Mouse (Mus musculus): ENCODE results near the gene Slc9a1.

Gene Slc9a1

GRCm38 (mm10) chr4:133404256-133404655 lies 34.8 kb downstream of the Slc9a1 start:
- no peak for DNase-seq

- DNase-seq, result no peak
Observed at GRCm38 (mm10) chr4:133406313-133407056, 37.0 kb downstream of the Slc9a1 start.

- no peak for DNase-seq
Observed at GRCm38 (mm10) chr4:133407114-133407787, 37.7 kb downstream of the Slc9a1 start.

- DNase-seq, result no peak
Observed at GRCm38 (mm10) chr4:133408006-133408405, 38.5 kb downstream of the Slc9a1 start.

- DNase-seq, result no peak
Observed at GRCm38 (mm10) chr4:133410994-133411393, 41.5 kb downstream of the Slc9a1 start.

- DNase-seq, result no peak
Observed at GRCm38 (mm10) chr4:133412096-133412495, 42.6 kb downstream of the Slc9a1 start.

DNA sequence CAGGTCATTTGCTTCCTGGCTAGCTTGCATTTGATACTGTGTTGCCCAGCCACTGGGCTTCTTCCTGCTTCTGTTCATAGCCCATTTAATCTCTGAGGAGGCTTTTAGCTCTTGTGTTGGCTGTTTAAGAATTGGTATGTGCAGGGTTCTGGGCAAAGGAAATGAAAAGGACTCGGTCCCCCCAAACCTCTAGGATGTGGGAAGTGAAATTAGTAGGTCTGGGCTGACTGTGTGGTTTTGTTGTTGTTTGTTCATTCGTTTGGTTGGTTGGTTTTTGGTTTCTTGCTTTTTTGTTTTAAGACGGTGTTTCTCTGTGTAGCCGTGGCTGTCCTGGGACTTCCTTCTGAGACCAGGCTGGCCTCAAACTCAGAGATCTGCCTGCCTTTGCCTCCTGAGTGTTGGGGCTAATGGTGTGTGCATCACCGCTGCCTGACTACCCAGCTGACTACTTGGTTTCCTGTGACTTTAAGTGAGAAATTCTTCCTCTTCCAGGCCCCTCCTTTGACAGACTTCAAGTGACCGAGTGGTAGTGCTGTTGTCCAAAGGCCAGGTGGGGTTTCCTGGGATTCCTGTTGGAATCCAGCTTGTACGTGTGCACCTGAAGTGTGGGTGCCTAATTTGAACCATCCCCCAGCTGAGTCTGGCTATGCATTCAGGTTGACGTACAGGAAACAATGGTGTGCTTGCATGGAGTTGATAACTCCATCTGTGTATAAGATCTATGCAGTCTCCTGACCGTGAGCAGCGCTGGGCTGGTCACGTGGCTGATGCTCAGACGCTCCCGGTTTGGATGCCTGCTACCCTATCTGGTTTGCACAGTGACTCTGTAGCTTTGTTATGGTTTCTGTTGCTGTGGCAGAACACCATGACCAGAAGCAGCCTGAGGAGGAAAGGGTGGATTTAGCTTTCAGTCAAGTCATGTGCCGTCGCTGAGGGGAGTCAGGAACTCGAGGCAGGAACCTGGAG lies 43.4 kb downstream of the Slc9a1 start:
- DNase-seq, result no peak

DNA sequence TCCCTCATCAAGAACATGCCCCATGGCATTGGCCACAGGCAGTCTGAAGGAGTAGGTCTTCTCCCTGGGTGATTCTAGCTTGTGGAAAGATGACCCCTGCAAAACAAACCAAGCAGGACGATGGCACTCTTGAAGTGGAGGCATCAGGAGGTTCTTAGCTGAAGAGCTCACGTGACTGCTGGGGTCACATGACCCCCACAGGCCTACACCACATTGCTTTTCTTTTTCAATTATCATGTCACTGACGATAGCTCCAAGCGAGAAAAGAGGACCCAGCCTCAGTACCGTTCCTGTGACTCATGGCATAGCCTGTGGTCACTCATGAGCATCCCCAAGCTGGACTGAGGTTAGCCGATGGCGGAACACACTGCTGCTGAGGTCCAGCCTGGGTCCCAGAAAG lies 44.1 kb downstream of the Slc9a1 start:
- DNase-seq, result no peak

DNA sequence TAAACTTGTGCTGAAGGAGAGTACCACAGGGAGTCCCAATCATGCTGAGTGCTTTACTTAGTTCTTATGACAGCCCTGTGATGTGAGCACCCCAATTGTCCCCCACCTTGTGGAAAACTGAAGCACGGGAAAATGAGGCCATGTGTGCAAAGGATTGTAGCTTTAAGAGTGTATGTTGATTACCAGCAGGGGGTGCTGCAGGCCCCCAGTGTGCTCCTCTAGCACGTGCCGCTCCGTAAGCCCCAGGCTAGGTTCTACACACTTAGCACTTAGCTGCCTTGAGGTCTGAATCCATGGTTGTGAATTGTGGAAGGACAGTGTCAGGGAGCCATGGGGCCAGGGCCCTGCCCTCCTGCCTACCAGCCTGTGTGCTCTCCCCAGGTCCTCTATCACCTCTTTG lies 45.4 kb downstream of the Slc9a1 start:
- no peak for DNase-seq

DNA sequence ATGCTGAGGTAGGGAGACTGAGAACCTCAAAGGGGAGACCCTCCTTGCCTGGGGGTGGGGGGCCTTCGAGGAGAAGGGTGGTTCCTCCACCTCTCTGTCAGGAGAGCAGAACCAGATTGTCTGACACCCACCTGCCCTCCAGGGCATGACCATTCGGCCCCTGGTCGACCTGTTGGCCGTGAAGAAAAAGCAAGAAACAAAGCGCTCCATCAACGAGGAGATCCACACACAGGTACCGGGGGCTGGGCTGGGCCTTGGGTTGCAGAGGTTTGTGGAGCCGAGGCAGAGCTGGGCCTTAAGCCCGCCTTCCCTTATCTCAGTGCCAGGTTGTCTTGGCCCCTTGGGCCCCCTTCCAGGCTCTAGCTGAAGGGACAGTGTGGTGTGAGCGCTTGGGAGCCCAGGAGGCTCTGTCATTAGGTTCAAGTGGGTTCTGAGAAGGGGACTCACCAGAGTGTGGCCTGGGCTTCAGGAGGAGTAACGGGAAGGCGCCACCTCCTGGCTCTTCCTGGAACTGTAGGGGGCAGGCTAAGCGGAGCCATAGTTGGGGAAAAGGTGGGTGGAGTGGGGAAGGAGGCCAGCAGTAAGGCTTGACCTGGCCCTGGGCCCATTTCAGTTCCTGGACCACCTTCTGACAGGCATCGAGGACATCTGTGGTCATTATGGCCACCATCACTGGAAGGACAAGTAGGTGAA lies 50.0 kb downstream of the Slc9a1 start:
- peak; percentile 58 to 73 for DNase-seq

DNA sequence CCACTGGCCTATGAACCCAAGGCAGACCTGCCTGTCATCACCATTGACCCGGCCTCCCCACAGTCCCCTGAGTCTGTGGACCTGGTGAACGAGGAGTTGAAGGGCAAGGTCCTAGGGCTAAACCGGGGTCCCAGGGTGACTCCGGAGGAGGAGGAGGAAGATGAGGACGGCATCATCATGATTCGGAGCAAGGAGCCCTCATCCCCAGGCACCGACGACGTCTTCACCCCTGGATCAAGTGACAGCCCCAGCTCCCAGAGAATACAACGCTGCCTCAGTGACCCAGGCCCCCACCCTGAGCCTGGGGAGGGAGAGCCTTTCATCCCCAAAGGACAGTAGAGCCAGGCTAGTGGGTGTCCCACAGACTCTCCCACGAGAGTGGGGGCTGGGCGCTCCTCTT lies 52.5 kb downstream of the Slc9a1 start:
- DNase-seq, result no peak

GRCm38 (mm10) chr4:133422601-133423000 lies 53.1 kb downstream of the Slc9a1 start:
- DNase-seq, result no peak

DNA sequence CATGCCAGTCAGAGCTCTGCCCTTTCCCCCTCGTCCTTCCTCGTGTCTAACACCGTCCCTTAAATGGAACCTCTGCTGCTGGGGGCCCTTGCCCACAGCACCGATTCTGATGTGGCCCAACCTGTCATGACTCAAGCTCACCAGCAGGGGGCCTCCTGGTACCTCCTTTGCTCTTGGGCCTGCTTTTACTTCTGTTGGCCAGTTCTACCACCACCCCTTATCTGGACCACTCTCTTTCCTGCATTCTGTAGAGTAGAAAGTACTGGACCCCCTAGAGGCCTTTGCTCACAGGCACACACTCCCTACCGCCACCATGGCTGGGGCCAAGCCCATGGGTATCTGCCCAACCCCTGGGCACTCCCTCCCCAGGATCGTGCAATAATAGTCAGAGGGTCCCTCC lies 53.6 kb downstream of the Slc9a1 start:
- peak; percentile 55 to 70 for DNase-seq

GRCm38 (mm10) chr4:133423691-133424090 lies 54.2 kb downstream of the Slc9a1 start:
- DNase-seq, result no peak

DNA sequence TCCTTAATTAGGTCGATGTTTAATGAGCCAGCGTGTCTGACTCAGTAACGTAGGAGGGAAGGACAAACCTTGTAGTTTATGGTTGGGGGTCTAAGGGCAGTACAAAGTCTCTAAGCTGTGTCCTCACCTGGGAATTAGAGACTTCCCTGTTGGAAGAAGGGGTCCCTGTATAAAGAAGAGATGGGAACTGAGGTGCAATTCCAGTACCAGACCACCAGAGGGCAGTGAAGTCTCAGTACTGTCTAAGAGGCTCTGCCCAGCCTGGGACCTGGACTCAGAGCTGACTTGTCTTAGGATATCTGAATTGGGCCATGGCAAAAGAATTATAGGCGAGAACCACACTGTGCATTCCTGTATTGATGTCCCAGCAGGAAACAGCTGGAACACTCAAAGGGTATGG lies 54.6 kb downstream of the Slc9a1 start:
- DNase-seq, result peak; percentile 72 to 74

GRCm38 (mm10) chr4:133426141-133426540 lies 56.6 kb downstream of the Slc9a1 start:
- DNase-seq, result no peak

GRCm38 (mm10) chr4:133431508-133431907 lies 62.0 kb downstream of the Slc9a1 start:
- DNase-seq, result no peak

GRCm38 (mm10) chr4:133432560-133433171 lies 63.2 kb downstream of the Slc9a1 start:
- peak; percentile 41 to 58 for DNase-seq

DNA sequence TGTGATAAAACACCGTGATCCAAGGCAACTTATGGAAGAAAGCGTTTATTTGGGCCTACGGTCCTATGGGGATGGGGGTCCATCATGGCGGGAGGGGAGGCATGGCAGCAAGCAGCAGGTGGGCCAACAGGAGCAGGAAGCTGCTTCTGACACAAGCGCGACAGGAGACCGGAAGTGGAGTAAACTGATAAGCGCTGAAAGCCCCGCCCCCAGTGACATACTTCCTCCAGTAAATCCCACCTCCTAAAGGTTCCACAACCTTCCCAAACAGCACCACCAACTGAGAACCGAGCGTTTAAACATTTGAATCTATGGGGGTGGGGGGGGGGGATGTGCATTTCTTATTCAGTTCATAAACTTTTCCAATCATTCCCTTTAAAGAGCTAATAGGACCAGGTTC lies 66.4 kb downstream of the Slc9a1 start:
- no peak for DNase-seq

DNA sequence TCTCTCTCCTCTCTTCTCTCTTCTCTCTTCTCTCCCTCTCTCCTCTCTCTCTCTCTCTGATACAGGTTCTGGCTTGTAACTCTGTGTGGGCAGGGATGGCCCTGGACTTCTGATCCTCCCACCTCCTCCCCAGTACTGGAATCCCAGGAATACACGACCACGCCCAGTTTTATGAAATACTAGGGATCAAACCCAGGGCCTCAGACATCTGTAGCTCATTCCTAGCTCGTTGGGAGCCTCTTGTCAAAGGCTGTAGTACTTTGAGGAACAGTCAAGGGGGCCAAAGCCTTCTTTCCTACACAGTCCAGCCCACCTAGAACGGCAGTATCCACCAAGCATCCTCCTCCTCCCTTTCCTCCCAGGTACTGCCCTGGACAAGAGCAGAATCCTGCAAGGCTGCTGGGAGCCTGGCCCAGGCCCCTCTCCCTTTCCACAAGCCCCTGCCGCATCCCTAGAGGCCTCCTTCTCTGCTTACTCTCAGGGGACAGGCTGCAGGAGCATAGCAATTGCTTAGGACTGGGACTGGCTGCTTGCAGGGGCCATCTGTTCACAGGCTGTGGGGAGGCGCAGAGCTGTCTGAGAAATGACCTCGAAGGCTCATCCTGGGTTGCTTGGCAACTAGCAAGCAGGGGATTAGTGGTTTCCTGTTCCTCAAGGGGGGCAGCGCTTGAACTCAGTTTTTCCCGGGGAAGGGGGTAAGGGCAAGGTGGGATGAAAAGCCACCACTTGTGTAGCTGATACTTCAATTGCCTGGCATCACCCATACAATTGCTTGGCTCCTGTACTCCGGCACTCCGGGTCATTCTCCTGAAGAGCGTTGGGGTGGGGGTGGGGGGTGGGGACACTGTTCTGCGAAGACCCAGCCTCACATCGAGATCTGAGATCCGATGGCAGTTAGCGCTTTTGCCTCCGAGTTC lies 70.2 kb downstream of the Slc9a1 start:
- DNase-seq, result peak; percentile 40 to 59

- DNase-seq, result no peak
Observed at GRCm38 (mm10) chr4:133440377-133440795, 70.9 kb downstream of the Slc9a1 start.

Data from cerebellum, adult 18-20 months (tissue).